Mouse (Mus musculus) ES-E14 (cell line): ENCODE measurements around the gene Ada. TPM values are rescaled to one million over a fixed set of nuclear protein-coding genes. Genes with fewer than 3 reads are reported as not detected.

Experiments used
- DNase-seq: peaks from one replicate; pipeline ENCODE4 v3.0.0-alpha.2; 2013; ENCODE audit warnings: low read depth, low spot score
- H3K27ac ChIP-seq: 2 replicates; pipeline ENCODE4 v1.5.1; 2012; ENCODE audit warnings: low read depth, mild to moderate bottlenecking, low read length, moderate library complexity, mixed read lengths; ENCODE audit not compliant: poor library complexity, insufficient read depth, severe bottlenecking
- H3K36me3 ChIP-seq: 2 replicates; pipeline ENCODE4 v1.6.1; 2012; ENCODE audit warnings: mild to moderate bottlenecking, low read length, moderate library complexity, mixed read lengths; ENCODE audit not compliant: control insufficient read depth, poor library complexity, insufficient read depth, severe bottlenecking
- H3K4me1 ChIP-seq, 2 experiments: fragments of 150-350 bp in 1 of 2; sonication (generic) in 1 of 2; 2 replicates each; pipeline ENCODE4 v1.6.1; 2012; ENCODE audit warnings: low read length in 2 of 2, mild to moderate bottlenecking in 1 of 2, mixed read lengths in 1 of 2; ENCODE audit not compliant: control insufficient read depth in 2 of 2, insufficient read depth in 2 of 2, poor library complexity in 1 of 2
- H3K4me3 ChIP-seq, 2 experiments: fragments of 150-350 bp in 1 of 2; sonication (generic) in 1 of 2; 2 replicates each; pipeline ENCODE4 v1.5.1; 2012; ENCODE audit warnings: low read length in 2 of 2, low read depth in 1 of 2, mild to moderate bottlenecking in 1 of 2, mixed read lengths in 1 of 2; ENCODE audit not compliant: insufficient read depth in 1 of 2, poor library complexity in 1 of 2, severe bottlenecking in 1 of 2
- H3K9ac ChIP-seq: 2 replicates; pipeline ENCODE4 v1.6.1; 2012; ENCODE audit warnings: low read depth, mild to moderate bottlenecking, low read length, mixed read lengths; ENCODE audit not compliant: poor library complexity, insufficient read depth, severe bottlenecking
- H3K9me3 ChIP-seq: fragments of 150-350 bp; sonication (generic); 2 replicates; pipeline ENCODE4 v1.6.1; 2012; ENCODE audit warnings: low read depth, mild to moderate bottlenecking, low read length; ENCODE audit not compliant: control insufficient read depth, insufficient read depth
- CHD2 ChIP-seq: IDR thresholded peaks from 2 replicates; pipeline ENCODE4 v1.6.1; 2014; ENCODE audit warnings: mild to moderate bottlenecking, low read depth, low read length, inconsistent platforms
- HCFC1 ChIP-seq: IDR thresholded peaks from 2 replicates; pipeline ENCODE4 v1.6.1; 2012; ENCODE audit warnings: low read length, inconsistent platforms, borderline replicate concordance; ENCODE audit not compliant: insufficient read depth
- MAFK ChIP-seq: IDR thresholded peaks from 2 replicates; pipeline ENCODE4 v1.6.1; 2014; ENCODE audit warnings: mild to moderate bottlenecking, low read depth, low read length, inconsistent platforms; ENCODE audit not compliant: insufficient read depth
- ZC3H11A ChIP-seq: IDR thresholded peaks from 2 replicates; pipeline ENCODE4 v1.6.1; 2012; ENCODE audit warnings: low read depth, mild to moderate bottlenecking, inconsistent platforms, low read length, borderline replicate concordance
- ZNF384 ChIP-seq: IDR thresholded peaks from 2 replicates; pipeline ENCODE4 v1.6.1; 2012; ENCODE audit warnings: low read depth, low read length, inconsistent platforms
- in situ Hi-C, 2 experiments: fragments of 600-800 bp; cut with MboI; formaldehyde crosslinking; loops; one replicate each; pipeline ENCODE4 v1.15.1; 2025; ENCODE audit warnings: low sequenced_read_pairs in 2 of 2, inconsistent platforms in 1 of 2; ENCODE audit not compliant: unreplicated experiment in 2 of 2
- total RNA-seq: library from RNA; depleted of rRNA; stranded (reverse); fragments of 300-350 nt; gene quantifications from 2 replicates; pipeline ENCODE4 v1.2.3, GENCODE M21; 2012

Gene Ada
- total RNA-seq, 1 experiment, result 13.7 TPM

GRCm38 (mm10) chr2:163760589-163760988 is 10.6 kb upstream of the Ada start:
- no peak for DNase-seq
- H3K27ac ChIP-seq, result no peak overlapping the region
- H3K36me3 ChIP-seq, result no peaks in the 10 kb centered on the region
- in situ Hi-C loops, result no loop called here
- no peaks in the 10 kb centered on the region for H3K9me3 ChIP-seq
- no peak overlapping the region for H3K9ac ChIP-seq
- TF ChIP-seq HCFC1 (no peak), MAFK (no peak), CHD2 (no peak), ZC3H11A (no peak), ZNF384 (no peak)
- no peak overlapping the region for H3K4me3 ChIP-seq
- no peaks in the 10 kb centered on the region for H3K4me1 ChIP-seq

- no peak overlapping the region for H3K4me3 ChIP-seq
- no peak for TF ChIP-seq ZC3H11A
- TF ChIP-seq HCFC1, result no peak
- no peak for TF ChIP-seq ZNF384
- TF ChIP-seq CHD2, result no peak
- TF ChIP-seq MAFK, result no peak
- no peaks in the 10 kb centered on the region for H3K4me1 ChIP-seq
- no peak overlapping the region for H3K27ac ChIP-seq
- in situ Hi-C loops, result no loop called here
- H3K9me3 ChIP-seq, result no peaks in the 10 kb centered on the region
- H3K9ac ChIP-seq, result no peak overlapping the region
- DNase-seq, result no peak
- H3K36me3 ChIP-seq, result no peaks in the 10 kb centered on the region
These were observed 8.1 kb upstream of the Ada start for GRCm38 (mm10) chr2:163758146-163758545.

GRCm38 (mm10) chr2:163756723-163757122 is 6.7 kb upstream of the Ada start:
- no peak overlapping the region for H3K9ac ChIP-seq
- H3K27ac ChIP-seq, result no peak overlapping the region
- no peak for TF ChIP-seq HCFC1
- TF ChIP-seq ZNF384, result no peak
- TF ChIP-seq MAFK, result no peak
- TF ChIP-seq ZC3H11A, result no peak
- no peak for TF ChIP-seq CHD2
- H3K36me3 ChIP-seq, result no peaks in the 10 kb centered on the region
- no peak for DNase-seq
- no peak overlapping the region for H3K4me3 ChIP-seq
- in situ Hi-C loops, result no loop called here
- H3K9me3 ChIP-seq, result no peaks in the 10 kb centered on the region
- H3K4me1 ChIP-seq, result no peaks in the 10 kb centered on the region

GRCm38 (mm10) chr2:163754228-163754627 is 4.2 kb upstream of the Ada start:
- H3K27ac ChIP-seq, result no peak overlapping the region
- H3K4me3 ChIP-seq, result no peak overlapping the region
- H3K4me1 ChIP-seq, result peaks cover 0 to 2% of the 10 kb centered on the region in 2 experiments; a peak in 1 of 4 replicates
- H3K36me3 ChIP-seq, result no peaks in the 10 kb centered on the region
- no peak overlapping the region for H3K9ac ChIP-seq
- H3K9me3 ChIP-seq, result no peaks in the 10 kb centered on the region
- in situ Hi-C loops, result no loop called here
- TF ChIP-seq CHD2 (no peak), MAFK (no peak), ZC3H11A (no peak), ZNF384 (no peak), HCFC1 (no peak)
- no peak for DNase-seq

- Histone ChIP-seq H3K9ac (no peak overlapping the region), H3K36me3 (no peaks in the 10 kb centered on the region), H3K4me1 (peaks cover 0 to 7% of the 10 kb centered on the region in 2 experiments; a peak in 2 of 4 replicates), H3K9me3 (no peaks in the 10 kb centered on the region), H3K4me3 (no peak overlapping the region), H3K27ac (no peak overlapping the region)
- in situ Hi-C loops, result no loop called here
- TF ChIP-seq HCFC1 (no peak), ZNF384 (no peak), ZC3H11A (no peak), CHD2 (no peak), MAFK (no peak)
- no peak for DNase-seq
These were observed 5.1 kb downstream of the Ada start for GRCm38 (mm10) chr2:163744801-163745570.
